Comparison of ENCODE assay signal across 1 mouse cellular context in the genomic region with DNA sequence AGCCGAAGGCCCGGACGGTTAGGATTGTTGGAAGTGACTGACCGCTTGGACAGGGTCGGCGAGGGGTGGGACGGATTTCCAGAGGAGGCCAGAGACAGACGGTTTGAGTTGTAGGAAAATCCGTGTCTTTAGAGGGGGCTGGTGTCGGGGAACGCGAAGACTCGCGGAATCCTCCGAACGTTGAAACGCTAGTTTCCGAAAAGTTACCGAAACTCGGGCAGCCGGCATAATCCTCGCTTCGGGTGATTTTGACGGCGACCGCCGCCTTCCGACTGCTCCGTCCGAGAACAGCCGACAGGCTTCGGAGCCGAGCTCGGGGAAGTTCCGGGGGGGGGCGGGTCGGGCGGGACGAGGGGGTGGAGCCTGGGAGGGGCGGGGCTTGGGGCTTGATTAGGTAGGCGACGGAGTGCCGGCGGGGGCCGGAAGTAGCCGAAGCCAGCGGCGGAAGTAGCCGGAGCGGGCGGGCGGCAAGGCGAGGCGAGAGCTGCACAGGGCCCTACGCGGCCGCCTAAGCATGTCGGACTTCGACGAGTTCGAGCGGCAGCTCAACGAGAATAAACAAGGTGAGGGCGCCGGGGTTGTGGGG.
TF ChIP-seq lines count a peak whose summit lies in the region.

A gene (plus strand): TSS at position 370 of the 586 bp plus-strand sequence.

TF ChIP-seq in CH12.LX, 34 proteins besides CTCF, POLR2A, EP300 and RAD21:
- TF ChIP-seq NELFE (IDR thresholded peaks at IDR 0.05; ENCODE audit: low read depth, low read length) (peak; percentile 73), ZMIZ1 (IDR thresholded peaks at IDR 0.05; ENCODE audit: low read depth, low read length) (peak; percentile 82), CHD2 (IDR thresholded peaks at IDR 0.05; ENCODE audit: low read length) (no peak), MAZ (IDR thresholded peaks at IDR 0.05; ENCODE audit: low read depth, low read length) (peak; percentile 53), NRF1 (IDR thresholded peaks at IDR 0.05; ENCODE audit: low read depth, low read length) (no peak), TCF12 (IDR thresholded peaks at IDR 0.05; ENCODE audit: low read depth, low read length) (peak; percentile 43), ZNF384 (IDR thresholded peaks at IDR 0.05; ENCODE audit: low read depth, low read length) (no peak), PAX5 (IDR thresholded peaks at IDR 0.05; ENCODE audit: low read length) (no peak), POLR2AphosphoS2 (IDR thresholded peaks at IDR 0.05; ENCODE audit: low read depth, low read length) (0 out of 2 replicates have a peak, but pooled peaks have one; percentile 81), MXI1 (IDR thresholded peaks at IDR 0.05; ENCODE audit: low read depth, low read length) (no peak)
